Mouse (Mus musculus) lung, postnatal 36 days (tissue): Measurements from ENCODE around the gene H2al1b.
"Not testable (repeated sequence)": the region's sequence is repeated elsewhere in the genome, so short reads cannot be mapped to it uniquely, and the experiment has no call there.

Experiments
- DNase-seq: peaks from one replicate; pipeline ENCODE4 v3.0.0; 2022; ENCODE audit warnings: mixed read lengths

H2al1b gene

DNA sequence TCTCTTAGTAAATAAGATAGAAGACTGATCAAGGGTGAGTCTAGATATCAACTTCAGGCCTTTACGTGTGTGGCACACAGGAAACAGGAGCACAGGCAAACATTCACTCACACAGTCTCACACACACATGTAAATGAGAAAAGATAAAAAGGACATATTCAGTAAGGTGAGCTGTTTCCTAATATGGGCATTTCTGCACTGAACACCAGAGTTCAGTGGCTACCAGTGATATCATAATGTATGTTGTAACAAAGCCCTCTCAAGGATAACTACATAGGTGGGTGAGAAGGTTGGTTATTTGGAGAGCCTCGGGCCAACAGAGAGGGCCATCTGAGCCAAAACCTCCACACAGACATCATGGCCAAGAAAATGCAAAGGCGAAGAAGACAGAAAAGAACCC, at the start of gene H2al1b:
Gene H2al1b, plus strand, starts transcription at position 301 of the 400 bp plus-strand sequence.
- not testable (repeated sequence) for DNase-seq

DNA sequence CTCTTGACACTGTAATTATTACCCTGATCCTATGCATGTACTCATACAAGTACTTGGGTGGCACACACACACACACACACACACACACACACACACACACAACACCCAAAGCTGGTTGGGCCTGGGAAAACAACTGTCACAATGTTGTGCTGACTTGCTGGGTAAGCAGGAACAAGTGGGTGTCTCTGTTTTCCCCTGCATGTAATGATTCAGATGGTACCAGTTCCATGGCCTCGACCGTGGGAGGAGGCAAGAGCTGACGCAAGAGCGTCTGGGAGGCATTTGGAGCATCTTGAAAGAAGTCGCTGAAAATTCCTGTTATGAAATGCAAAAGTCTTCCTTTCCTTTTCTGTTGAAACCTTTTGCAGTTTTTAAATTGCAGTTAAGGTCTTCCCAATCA, 48.2 kb upstream of the H2al1b start:
- DNase-seq, result peak; percentile 41

GRCm38 (mm10) chrX:11254521-11255207, 47.6 kb upstream of the H2al1b start:
- peak; percentile 28 for DNase-seq

DNA sequence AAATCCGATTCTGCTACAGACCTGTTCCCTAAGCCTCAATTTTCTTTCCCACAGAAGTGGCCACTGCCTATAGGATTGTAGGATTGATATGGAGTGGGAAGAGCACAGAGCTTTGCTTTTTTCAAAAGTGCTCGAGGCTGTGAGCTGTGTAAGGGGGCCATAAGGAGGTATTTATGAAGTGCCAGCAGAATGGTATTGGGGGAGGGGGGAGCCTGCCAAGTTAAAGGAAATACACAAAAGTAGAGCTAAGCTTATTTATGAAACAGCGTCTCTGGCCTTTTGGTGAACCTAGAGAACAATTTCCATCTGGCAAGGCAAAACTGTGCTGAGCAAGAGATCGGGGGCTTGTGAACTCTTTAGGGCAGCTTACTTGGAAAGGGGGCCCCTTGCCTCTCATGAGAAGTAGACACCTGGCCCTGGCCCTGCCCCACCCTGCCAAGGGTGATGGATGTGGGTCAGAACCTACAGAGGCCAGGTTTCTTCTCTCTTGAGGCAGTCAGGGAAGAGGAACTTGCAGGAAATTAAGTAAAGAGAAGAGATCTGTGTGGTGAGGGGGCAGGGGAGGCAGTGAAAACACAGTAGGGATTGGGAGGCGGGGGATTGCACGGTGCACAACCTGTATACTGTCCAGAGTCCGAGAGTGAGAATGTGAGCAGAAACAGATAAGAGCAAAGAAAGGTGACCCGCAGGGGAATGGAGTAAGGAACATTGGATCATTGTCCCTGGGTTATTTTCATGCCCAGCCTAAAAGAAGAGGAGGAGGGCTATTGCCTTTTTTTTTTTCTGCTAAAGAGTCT, 46.5 kb upstream of the H2al1b start:
- no peak for DNase-seq

GRCm38 (mm10) chrX:11264918-11265317, 37.3 kb upstream of the H2al1b start:
- no peak for DNase-seq

- peak; percentile 40 for DNase-seq
These were observed 34.4 kb upstream of the H2al1b start for GRCm38 (mm10) chrX:11267791-11268190.

DNA sequence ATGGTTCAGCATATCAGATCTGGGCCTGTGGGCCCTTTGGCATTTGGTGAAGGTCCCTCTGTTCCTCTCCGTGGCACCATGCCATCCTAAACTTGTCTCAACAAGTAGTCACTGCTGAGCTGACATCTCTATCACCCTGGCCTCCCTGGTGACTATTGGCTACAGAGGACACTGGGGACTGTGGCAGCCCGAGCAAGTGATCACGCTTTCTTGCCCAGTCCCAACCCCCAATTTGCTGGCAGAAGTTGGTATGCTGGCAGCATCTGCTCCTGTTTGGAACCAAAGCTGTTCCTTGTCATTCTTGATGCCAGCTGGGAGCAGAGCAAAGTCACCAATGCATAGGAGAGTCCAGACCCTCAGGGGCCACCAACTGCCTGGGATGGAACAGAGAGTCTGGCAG, 33.2 kb upstream of the H2al1b start:
- no peak for DNase-seq

- DNase-seq, result no peak
These were observed 29.0 kb upstream of the H2al1b start for GRCm38 (mm10) chrX:11273190-11273589.

DNA sequence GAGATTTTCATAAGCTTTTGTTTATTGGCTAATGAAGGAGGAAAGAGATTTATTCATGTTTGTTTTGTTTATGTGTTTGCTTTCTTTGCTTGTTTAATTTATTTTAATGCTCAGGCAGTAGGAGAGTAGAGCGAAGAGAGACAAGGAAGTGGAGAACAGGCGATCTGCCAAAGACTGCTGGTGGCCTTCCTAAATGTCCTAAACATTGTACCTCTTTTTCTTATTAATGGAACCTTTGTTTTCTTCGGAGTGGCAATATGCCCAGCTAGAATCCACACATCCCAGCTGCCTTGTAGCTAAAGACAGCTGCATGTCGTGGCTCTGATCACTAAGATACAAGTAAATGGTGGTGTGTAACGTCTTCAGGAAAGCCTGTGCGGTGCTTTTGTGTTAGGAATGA, 25.1 kb upstream of the H2al1b start:
- no peak for DNase-seq

GRCm38 (mm10) chrX:11280741-11281140, 21.5 kb upstream of the H2al1b start:
- DNase-seq, result no peak

- peak; percentile 57 for DNase-seq
These were observed 13.8 kb upstream of the H2al1b start for GRCm38 (mm10) chrX:11288306-11288882.

DNA sequence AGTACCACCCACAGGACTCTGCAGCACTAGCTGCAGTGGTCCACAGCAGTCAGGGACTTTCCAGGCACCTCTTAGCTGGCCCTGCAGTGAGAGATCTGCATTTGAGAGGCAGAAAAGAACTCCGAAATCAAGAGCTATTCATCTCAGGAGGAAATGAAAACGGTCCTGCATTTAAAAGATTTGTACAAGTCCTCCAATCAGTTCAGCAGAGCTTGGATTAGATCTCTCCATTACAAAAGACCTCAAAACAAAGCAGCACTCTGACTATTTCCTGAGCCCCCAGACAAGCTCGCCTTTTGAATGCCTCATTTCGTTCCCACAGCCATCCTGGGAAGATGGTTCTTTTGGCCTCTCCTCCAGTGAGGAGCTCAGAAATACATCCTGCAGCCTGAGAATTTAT, 13.0 kb upstream of the H2al1b start:
- DNase-seq, result no peak

GRCm38 (mm10) chrX:11298957-11299356, 3.3 kb upstream of the H2al1b start, which contains the start of gene H2al1a:
H2al1a (plus strand) TSS chrX:11299257.
- not testable (repeated sequence) for DNase-seq

- not testable (repeated sequence) for DNase-seq
These were observed 3.1 kb downstream of the H2al1b start, which contains the start of gene H2al1c for GRCm38 (mm10) chrX:11305355-11305754. H2al1c (plus strand) TSS chrX:11305655.

DNA sequence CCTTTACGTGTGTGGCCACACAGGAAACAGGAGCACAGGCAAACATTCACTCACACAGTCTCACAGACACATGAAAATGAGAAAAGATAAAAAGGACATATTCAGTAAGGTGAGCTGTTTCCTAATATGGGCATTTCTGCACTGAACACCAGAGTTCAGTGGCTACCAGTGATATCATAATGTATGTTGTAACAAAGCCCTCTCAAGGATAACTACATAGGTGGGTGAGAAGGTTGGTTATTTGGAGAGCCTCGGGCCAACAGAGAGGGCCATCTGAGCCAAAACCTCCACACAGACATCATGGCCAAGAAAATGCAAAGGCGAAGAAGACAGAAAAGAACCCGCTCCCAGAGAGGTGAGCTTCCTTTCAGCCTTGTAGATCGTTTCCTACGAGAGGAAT, 6.3 kb downstream of the H2al1b start, which contains the start of gene H2al1d:
Gene H2al1d, plus strand, starts transcription at position 301 of the 400 bp plus-strand sequence.
- not testable (repeated sequence) for DNase-seq

- not testable (repeated sequence) for DNase-seq
These were observed 9.4 kb downstream of the H2al1b start, which contains the start of gene H2al1e for GRCm38 (mm10) chrX:11311634-11312033. H2al1e (plus strand) TSS chrX:11311934.

DNA sequence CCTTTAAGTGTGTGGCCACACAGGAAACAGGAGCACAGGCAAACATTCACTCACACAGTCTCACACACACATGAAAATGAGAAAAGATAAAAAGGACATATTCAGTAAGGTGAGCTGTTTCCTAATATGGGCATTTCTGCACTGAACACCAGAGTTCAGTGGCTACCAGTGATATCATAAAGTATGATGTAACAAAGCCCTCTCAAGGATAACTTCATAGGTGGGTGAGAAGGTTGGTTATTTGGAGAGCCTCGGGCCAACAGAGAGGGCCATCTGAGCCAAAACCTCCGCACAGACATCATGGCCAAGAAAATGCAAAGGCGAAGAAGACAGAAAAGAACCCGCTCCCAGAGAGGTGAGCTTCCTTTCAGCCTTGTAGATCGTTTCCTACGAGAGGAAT, 12.6 kb downstream of the H2al1b start, which contains the start of gene H2al1f:
Gene H2al1f, plus strand, starts transcription at position 301 of the 400 bp plus-strand sequence.
- not testable (repeated sequence) for DNase-seq

- not testable (repeated sequence) for DNase-seq
These were observed 15.7 kb downstream of the H2al1b start, which contains the start of gene H2al1g for GRCm38 (mm10) chrX:11317956-11318355. H2al1g (plus strand) TSS chrX:11318256.

GRCm38 (mm10) chrX:11321192-11321591, 19.0 kb downstream of the H2al1b start, which contains the start of gene H2al1h:
H2al1h (plus strand) TSS chrX:11321492.
- DNase-seq, result not testable (repeated sequence)

GRCm38 (mm10) chrX:11324359-11324758, 22.1 kb downstream of the H2al1b start, which contains the start of gene H2al1i:
H2al1i (plus strand) TSS chrX:11324659.
- DNase-seq, result not testable (repeated sequence)

- not testable (repeated sequence) for DNase-seq
These were observed 25.3 kb downstream of the H2al1b start, which contains the start of gene H2al1j for GRCm38 (mm10) chrX:11327522-11327921. H2al1j (plus strand) TSS chrX:11327822.

- DNase-seq, result peak; percentile 37
These were observed 43.5 kb downstream of the H2al1b start for GRCm38 (mm10) chrX:11345762-11346161.

DNA sequence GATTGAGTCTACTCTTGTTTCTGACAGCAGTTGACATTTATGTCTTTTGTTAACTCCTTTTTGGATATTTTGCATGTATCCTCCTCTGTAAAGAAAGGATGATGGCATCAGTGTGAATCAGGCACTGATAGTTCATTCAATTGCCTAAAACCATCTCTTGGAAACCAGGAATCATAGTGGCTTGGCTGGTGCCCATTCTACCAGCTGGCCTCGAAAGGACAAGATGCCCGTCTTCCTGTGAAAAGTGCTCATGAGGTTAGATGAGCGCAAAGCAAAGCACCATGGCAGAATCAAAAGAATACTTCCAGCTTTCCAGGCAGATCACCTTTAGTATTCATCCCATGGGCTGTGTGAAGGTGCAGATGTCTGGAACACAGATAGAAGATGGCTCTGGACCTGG, 44.5 kb downstream of the H2al1b start:
- DNase-seq, result no peak
